Mouse (Mus musculus): ENCODE data around the gene Il21.

Gene Il21

GRCm38 (mm10) chr3:37185534-37185933 lies 46.9 kb downstream of the Il21 start:
- DNase-seq = no peak

- DNase-seq = no peak
Observed at GRCm38 (mm10) chr3:37182415-37183269, 49.8 kb downstream of the Il21 start.

- DNase-seq = no peak
Observed at GRCm38 (mm10) chr3:37181041-37181440, 51.4 kb downstream of the Il21 start.

GRCm38 (mm10) chr3:37180039-37180743 lies 52.2 kb downstream of the Il21 start:
- peak in 1 of 2 experiments; percentile 22 for DNase-seq

GRCm38 (mm10) chr3:37179472-37179871 lies 53.0 kb downstream of the Il21 start:
- DNase-seq = no peak

GRCm38 (mm10) chr3:37174711-37175572 lies 57.5 kb downstream of the Il21 start:
- no peak for DNase-seq

- DNase-seq = no peak
Observed at GRCm38 (mm10) chr3:37173285-37173684, 59.2 kb downstream of the Il21 start.

All from spleen, adult 18-20 months (tissue).